Mouse (Mus musculus) spleen, postnatal 0 days (tissue): Measurements from ENCODE around the gene Ccdc113. TPM values are rescaled to one million over a fixed set of nuclear protein-coding genes. Genes with fewer than 3 reads are reported as not detected.

ENCODE experiments used
- polyA plus RNA-seq: library from polyadenylated mRNA; unstranded; fragments of >200 nt; fragmentation: Nextera tagmentation; extraction: Ambion mirVana; gene quantifications from 2 replicates; pipeline ENCODE4 v1.2.1, GENCODE M21; 2015

The Ccdc113 gene
- polyA plus RNA-seq: 0.10 TPM in 1 of 2 replicates, not detected in the other

GRCm38 (mm10) chr8:95533584-95534387 is at the start of gene Ccdc113:
TSS of gene Ccdc113 (plus strand) at chr8:95534085.

DNA sequence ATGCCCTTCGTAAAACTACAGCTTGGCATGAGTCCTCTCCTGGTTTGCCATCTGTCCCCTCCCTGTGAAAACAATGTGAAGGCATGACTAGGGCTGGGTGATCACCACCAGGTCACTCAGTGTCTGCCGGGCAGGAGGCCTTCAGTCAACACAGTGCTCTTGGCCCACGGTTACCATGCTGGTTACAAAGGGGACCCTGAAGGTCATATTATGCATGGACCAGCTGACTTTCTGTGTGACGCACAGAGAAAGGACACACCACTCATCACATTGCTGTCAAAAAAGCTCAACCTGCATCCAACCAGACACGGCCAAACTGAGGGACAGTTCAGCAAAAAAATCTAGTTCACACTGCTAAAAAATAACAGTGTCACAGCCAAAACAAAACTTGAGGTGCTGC is 43.9 kb upstream of the Ccdc113 start, which contains the start of gene Csnk2a2:
Csnk2a2 (minus strand) TSS at position 34 of the 400 bp plus-strand sequence.

DNA sequence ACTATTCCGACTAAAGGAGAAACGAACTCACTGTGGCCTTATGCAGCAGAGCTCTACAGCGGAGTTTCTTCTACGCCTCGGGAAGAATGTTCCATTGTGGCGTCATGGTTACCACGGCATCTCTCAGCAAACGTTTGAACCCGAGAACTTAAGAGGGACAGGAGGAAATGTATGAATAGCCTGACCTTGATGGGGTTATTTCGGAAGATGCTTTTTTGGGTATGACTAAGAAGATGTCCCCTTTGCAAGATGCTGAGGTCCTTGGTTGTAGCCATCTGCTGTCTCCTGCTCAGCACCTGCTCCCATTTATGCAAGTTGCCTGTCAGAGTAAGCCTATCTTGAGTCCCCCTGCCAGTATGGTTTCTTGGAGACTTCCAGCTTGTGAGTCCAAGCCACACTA is 42.4 kb downstream of the Ccdc113 start, which contains the start of gene Prss54:
Prss54 (minus strand) TSS at position 101 of the 400 bp plus-strand sequence.

Other genes starting within 250 kb of the Ccdc113 start
- gene Cngb1, start 227.5 kb upstream of the Ccdc113 start, polyA plus RNA-seq: 0.61 and 1.3 TPM in 2 replicates
- 0.50 TPM in 1 of 2 replicates, not detected in the other for gene Tepp, start 223.5 kb upstream of the Ccdc113 start, polyA plus RNA-seq
- gene Zfp319, start 202.1 kb upstream of the Ccdc113 start, polyA plus RNA-seq: 1.7 and 2.0 TPM in 2 replicates
- 14.3 and 16.1 TPM in 2 replicates for gene Usb1, start 201.8 kb upstream of the Ccdc113 start, polyA plus RNA-seq
- gene Mmp15, start 181.8 kb upstream of the Ccdc113 start, polyA plus RNA-seq: 2.9 and 4.4 TPM in 2 replicates
- gene Cfap20, start 99.2 kb upstream of the Ccdc113 start, polyA plus RNA-seq: 70.0 and 79.3 TPM in 2 replicates
- 9.6 and 10.1 TPM in 2 replicates for gene Csnk2a2, start 44.0 kb upstream of the Ccdc113 start, polyA plus RNA-seq
- not detected in 2 replicates for gene Prss54, start 42.3 kb downstream of the Ccdc113 start, polyA plus RNA-seq
- gene Gins3, start 99.4 kb downstream of the Ccdc113 start, polyA plus RNA-seq: 13.7 and 14.1 TPM in 2 replicates
- 2.0 and 2.1 TPM in 2 replicates for gene Ndrg4, start 142.9 kb downstream of the Ccdc113 start, polyA plus RNA-seq
- 13.8 and 14.6 TPM in 2 replicates for gene Setd6, start 181.8 kb downstream of the Ccdc113 start, polyA plus RNA-seq